In genomic region chr2:75731929-75732328, GRCm38 (mm10) we compare ENCODE assay signal across 16 mouse cellular contexts. TPM values are rescaled to one million over a fixed set of nuclear protein-coding genes. Genes with fewer than 3 reads are reported as not detected.
DNase-seq lines count a peak whose midpoint lies in the region; ATAC-seq and TF ChIP-seq lines count a peak whose summit lies in the region.
"Had no signal": no experiment of that assay in that cellular context is flagged by ENCODE, and none has a peak within 500 bp of the region (broad histone marks: within the 10 kb centered on the region; RNA-seq: fewer than 3 reads in every experiment).

No protein-coding gene starts in this region.

- TF ChIP-seq POLR2A in MEL (IDR thresholded peaks at IDR 0.05; ENCODE audit: control insufficient read depth in 1 of 2, insufficient read depth in 1 of 2, low read depth in 1 of 2, low read length in 2 of 2, poor library complexity in 1 of 2) = no peak

- H3K9ac ChIP-seq in liver, embryonic 13.5 days = no peak overlapping the region
- no peak overlapping the region for H3K9ac ChIP-seq in liver, embryonic 11.5 days (ENCODE audit: low read depth, low read length)
- no peak overlapping the region for H3K9ac ChIP-seq in MEL (ENCODE audit: control insufficient read depth, low read depth, low read length, poor library complexity, severe bottlenecking)
- no peak overlapping the region for H3K9ac ChIP-seq in stomach, postnatal 0 days (ENCODE audit: low read length)
- H3K9ac ChIP-seq: forebrain, embryonic 13.5 days; hindbrain, embryonic 12.5 days; kidney, embryonic 15.5 days had no signal

- no peaks in the 10 kb centered on the region for H3K79me2 ChIP-seq in MEL (ENCODE audit: control insufficient read depth, insufficient read depth, low read length, poor library complexity)

- no peak for TF ChIP-seq RAD21 in MEL (IDR thresholded peaks at IDR 0.05; ENCODE audit: low read depth, low read length)

- no peak overlapping the region for H3K4me2 ChIP-seq in liver, embryonic 13.5 days
- no peak overlapping the region for H3K4me2 ChIP-seq in liver, embryonic 11.5 days
- H3K4me2 ChIP-seq in stomach, postnatal 0 days (replicated peaks; ENCODE audit: low read depth) = no peak overlapping the region
- H3K4me2 ChIP-seq: forebrain, embryonic 13.5 days; hindbrain, embryonic 12.5 days; kidney, embryonic 15.5 days had no signal

- no peak overlapping the region for H3K4me3 ChIP-seq in liver, embryonic 13.5 days (replicated peaks)
- H3K4me3 ChIP-seq in liver, embryonic 11.5 days (ENCODE audit: low read depth, low read length) = no peak overlapping the region
- no peak overlapping the region for H3K4me3 ChIP-seq in MEL (ENCODE audit: control insufficient read depth in 1 of 2, insufficient read depth in 1 of 2, low read depth in 2 of 2, low read length in 2 of 2)
- H3K4me3 ChIP-seq in stomach, postnatal 0 days (ENCODE audit: low read depth, low read length) = no peak overlapping the region
- H3K4me3 ChIP-seq: forebrain, embryonic 13.5 days; hindbrain, embryonic 12.5 days; kidney, embryonic 15.5 days; left cerebral cortex, adult 2 months had no signal

- no peaks in the 10 kb centered on the region for H3K36me3 ChIP-seq in liver, embryonic 13.5 days
- H3K36me3 ChIP-seq in liver, embryonic 11.5 days (ENCODE audit: control insufficient read depth, insufficient read depth, low read length) = no peaks in the 10 kb centered on the region
- H3K36me3 ChIP-seq in MEL (ENCODE audit: control insufficient read depth in 1 of 2, insufficient read depth in 2 of 2, low read length in 2 of 2) = no peaks in the 10 kb centered on the region
- H3K36me3 ChIP-seq in stomach, postnatal 0 days (ENCODE audit: control insufficient read depth, insufficient read depth, low read length) = no peaks in the 10 kb centered on the region
- H3K36me3 ChIP-seq: hindbrain, embryonic 12.5 days; kidney, embryonic 15.5 days had no signal

- H3K27me3 ChIP-seq in liver, embryonic 13.5 days = no peaks in the 10 kb centered on the region
- H3K27me3 ChIP-seq in liver, embryonic 11.5 days (replicated peaks; ENCODE audit: control insufficient read depth, insufficient read depth, low read length) = no peaks in the 10 kb centered on the region
- no peaks in the 10 kb centered on the region; a peak in 1 of 4 replicates for H3K27me3 ChIP-seq in MEL (ENCODE audit: control insufficient read depth in 1 of 2, insufficient read depth in 2 of 2, low read length in 2 of 2)
- H3K27me3 ChIP-seq in stomach, postnatal 0 days (ENCODE audit: control insufficient read depth, insufficient read depth, low read length) = no peaks in the 10 kb centered on the region
- H3K27me3 ChIP-seq: forebrain, embryonic 13.5 days; hindbrain, embryonic 12.5 days; kidney, embryonic 15.5 days had no signal

- no peak for TF ChIP-seq CTCF in MEL (IDR thresholded peaks at IDR 0.05 in 2 of 3, conservative IDR thresholded peaks at IDR 0.05 in 1 of 3; ENCODE audit: control insufficient read depth in 1 of 3, insufficient read depth in 1 of 3, low read depth in 2 of 3, low read length in 3 of 3, poor library complexity in 1 of 3, severe bottlenecking in 1 of 3)
- TF ChIP-seq CTCF in stomach, postnatal 0 days (IDR thresholded peaks at IDR 0.05; ENCODE audit: low read depth) = no peak

- peaks cover 11% of the 10 kb centered on the region for H3K4me1 ChIP-seq in liver, embryonic 13.5 days (replicated peaks)
- no peaks in the 10 kb centered on the region; the same call in 1 of the 2 replicates for H3K4me1 ChIP-seq in liver, embryonic 11.5 days (replicated peaks; ENCODE audit: control insufficient read depth, insufficient read depth, low read length)
- H3K4me1 ChIP-seq in MEL (ENCODE audit: control insufficient read depth in 1 of 2, insufficient read depth in 2 of 2, low read length in 2 of 2) = peaks cover 0 to 3% of the 10 kb centered on the region in 2 experiments; a peak in 1 of 4 replicates
- no peaks in the 10 kb centered on the region; the same call in 1 of the 2 replicates for H3K4me1 ChIP-seq in stomach, postnatal 0 days (replicated peaks; ENCODE audit: control insufficient read depth, insufficient read depth)
- H3K4me1 ChIP-seq: hindbrain, embryonic 12.5 days; kidney, embryonic 15.5 days had no signal

- 34% methylated on average over 2 of the region's 2 CpGs for WGBS in liver, embryonic 13.5 days (ENCODE audit: insufficient replicate concordance)
- WGBS in liver, embryonic 11.5 days = 49% methylated on average over 2 of the region's 2 CpGs
- WGBS in stomach, postnatal 0 days = 56% methylated on average over 2 of the region's 2 CpGs

- H3K27ac ChIP-seq in liver, embryonic 13.5 days = peak overlapping the region; percentile 12; the same call in 1 of the 2 replicates
- no peak overlapping the region for H3K27ac ChIP-seq in liver, embryonic 11.5 days (ENCODE audit: low read depth, low read length)
- H3K27ac ChIP-seq in MEL (ENCODE audit: control insufficient read depth, low read depth, low read length) = no peak overlapping the region
- H3K27ac ChIP-seq in stomach, postnatal 0 days (replicated peaks) = 0 out of 2 replicates have a peak overlapping the region, but pooled peaks have one; percentile 3
- H3K27ac ChIP-seq: forebrain, embryonic 13.5 days; hindbrain, embryonic 12.5 days; kidney, embryonic 15.5 days; left cerebral cortex, adult 2 months had no signal

- no peak for TF ChIP-seq EP300 in MEL (IDR thresholded peaks at IDR 0.05; ENCODE audit: low read depth in 1 of 2, low read length in 2 of 2)
- TF ChIP-seq EP300 in stomach, postnatal 0 days (optimal IDR thresholded peaks at IDR 0.05) = no peak

- DNase-seq in liver, embryonic 13.5 days = no peak
- DNase-seq in liver, embryonic 11.5 days (ENCODE audit: low spot score) = no peak
- DNase-seq in MEL (ENCODE audit: low read depth, low spot score) = peak; percentile 8
- DNase-seq in stomach, postnatal 0 days (ENCODE audit: low spot score) = no peak
- DNase-seq in embryo, embryonic 9.5 days (ENCODE audit: extremely low spot score) = no peak
- DNase-seq: cerebellum, adult 9-11 months; midbrain, embryonic 14.5 days; thymus, adult 18-20 months had no signal

- H3K9me3 ChIP-seq in liver, embryonic 13.5 days (replicated peaks) = no peaks in the 10 kb centered on the region
- H3K9me3 ChIP-seq in liver, embryonic 11.5 days (ENCODE audit: control insufficient read depth, low read length) = no peaks in the 10 kb centered on the region
- H3K9me3 ChIP-seq in MEL (replicated peaks; ENCODE audit: insufficient read depth, low read length) = no peaks in the 10 kb centered on the region
- no peaks in the 10 kb centered on the region for H3K9me3 ChIP-seq in stomach, postnatal 0 days (ENCODE audit: control insufficient read depth, low read length)
- H3K9me3 ChIP-seq: forebrain, embryonic 13.5 days; hindbrain, embryonic 12.5 days; kidney, embryonic 15.5 days had no signal

- ATAC-seq in liver, embryonic 13.5 days (ENCODE audit: low read depth) = no peak
- ATAC-seq in liver, embryonic 11.5 days (replicated peaks; ENCODE audit: low FRiP score) = no peak
- 0 out of 2 replicates have a peak, but pooled peaks have one; percentile 9 for ATAC-seq in common myeloid progenitor, adult 5-6 weeks (replicated peaks; ENCODE audit: low read depth, poor library complexity, severe bottlenecking)
- ATAC-seq in stomach, postnatal 0 days (ENCODE audit: low FRiP score, low TSS enrichment) = no peak
- no peak for ATAC-seq in monocyte, adult 5-6 weeks (replicated peaks; ENCODE audit: insufficient number of reproducible peaks, low FRiP score, low TSS enrichment, poor library complexity, severe bottlenecking)
- ATAC-seq: activated CD4-positive, CD25-positive, alpha-beta regulatory T cell, adult 4 months; forebrain, embryonic 13.5 days; inflammation-experienced regulatory T-cells, adult 6 months had no signal

TF ChIP-seq in MEL, 35 proteins besides CTCF, POLR2A, EP300 and RAD21:
- TF ChIP-seq USF2 (IDR thresholded peaks at IDR 0.05; ENCODE audit: borderline replicate concordance in 1 of 2, insufficient read depth in 1 of 2, low read depth in 1 of 2, low read length in 2 of 2) (no peak), TCF12 (IDR thresholded peaks at IDR 0.05; ENCODE audit: low read depth, low read length) (no peak), JUND (IDR thresholded peaks at IDR 0.05; ENCODE audit: low read depth, low read length) (no peak), E2F4 (IDR thresholded peaks at IDR 0.05; ENCODE audit: borderline replicate concordance, low read depth, low read length) (no peak), CHD1 (IDR thresholded peaks at IDR 0.05; ENCODE audit: low read depth, low read length) (no peak), ELF1 (IDR thresholded peaks at IDR 0.05; ENCODE audit: low read depth, low read length) (no peak), KAT2A (conservative IDR thresholded peaks at IDR 0.05; ENCODE audit: low read depth, low read length) (no peak), NELFE (IDR thresholded peaks at IDR 0.05; ENCODE audit: low read depth, low read length) (no peak), POLR2AphosphoS5 (IDR thresholded peaks at IDR 0.05; ENCODE audit: borderline replicate concordance, low read depth, low read length) (no peak)

RNA-seq across cellular contexts. Expression of gene Nfe2l2, which starts 27.5 kb away (rescaled TPM):
- polyA plus RNA-seq in liver, embryonic 13.5 days (2015; fragmentation: Nextera tagmentation; extraction: Ambion mirVana) = 44.6 and 54.3 TPM in 2 replicates
- polyA plus RNA-seq in liver, embryonic 11.5 days (2014; fragmentation: Nextera tagmentation; extraction: Ambion mirVana) = 69.6 and 77.5 TPM in 2 replicates
- total RNA-seq in MEL (2012; rRNA removed) = 33.2 and 42.1 TPM in 2 replicates
- polyA plus RNA-seq in MEL (2012; ENCODE audit: insufficient read depth in 1 of 2, insufficient read length in 2 of 2, low read depth in 1 of 2, low replicate concordance in 2 of 2, missing spikeins in 1 of 2) = 10 to 100 TPM in 1 of 2 experiments, not detected in 1; 59.1 TPM
- 78.6 and 81.7 TPM in 2 replicates for total RNA-seq in common myeloid progenitor, adult 5-6 weeks (2017)
- 125 and 144 TPM in 2 replicates for polyA plus RNA-seq in stomach, postnatal 0 days (2015; fragmentation: Nextera tagmentation; extraction: Ambion mirVana)
- total RNA-seq in monocyte, adult 5-6 weeks (2017) = 147 to 253 TPM (median 230 TPM) in 3 replicates

Comparison
In these comparisons a context has a peak if more than half of its experiments do, and no peak if none do; other contexts are left out.
1. H3K27ac ChIP-seq: peak in liver, embryonic 13.5 days (single experiment) and stomach, postnatal 0 days (single experiment); none in liver, embryonic 11.5 days (single experiment) and MEL (single experiment).